Mouse (Mus musculus): ENCODE measurements around the gene Isx. TPM values are rescaled to one million over a fixed set of nuclear protein-coding genes. Genes with fewer than 3 reads are reported as not detected.
A peak's percentile ranks its signal among the peaks of the same experiment; 100 is the strongest.

The Isx gene
- under 1 TPM in 1 of 2 experiments, not detected in 1; 0.14 TPM for total RNA-seq (2021)

DNA sequence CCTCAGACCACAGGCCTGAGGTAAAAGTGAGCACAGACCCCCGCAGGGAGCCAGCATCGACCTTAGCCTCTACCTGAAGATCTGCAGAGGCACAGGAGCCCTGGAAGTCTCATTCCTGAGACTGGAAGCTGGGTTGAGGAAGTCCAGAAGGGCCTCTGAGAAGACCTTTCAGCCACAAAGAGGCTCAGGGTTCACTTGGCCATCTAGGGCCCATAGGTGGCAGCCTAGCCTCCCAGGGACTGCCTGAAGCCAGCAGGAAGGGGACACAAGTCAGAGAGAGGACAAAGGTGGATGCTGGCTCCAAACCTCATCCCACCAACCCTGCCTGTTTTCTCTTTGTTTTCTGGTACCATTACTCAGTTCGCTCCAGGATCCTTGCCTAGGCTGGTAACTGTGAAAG, at the start of gene Isx:
Gene Isx (plus strand): TSS at position 234 of the 400 bp plus-strand sequence.
- DNase-seq (ENCODE audit: low spot score): no peak
- intact Hi-C loops (cut with DNase I): no loop called here

DNA sequence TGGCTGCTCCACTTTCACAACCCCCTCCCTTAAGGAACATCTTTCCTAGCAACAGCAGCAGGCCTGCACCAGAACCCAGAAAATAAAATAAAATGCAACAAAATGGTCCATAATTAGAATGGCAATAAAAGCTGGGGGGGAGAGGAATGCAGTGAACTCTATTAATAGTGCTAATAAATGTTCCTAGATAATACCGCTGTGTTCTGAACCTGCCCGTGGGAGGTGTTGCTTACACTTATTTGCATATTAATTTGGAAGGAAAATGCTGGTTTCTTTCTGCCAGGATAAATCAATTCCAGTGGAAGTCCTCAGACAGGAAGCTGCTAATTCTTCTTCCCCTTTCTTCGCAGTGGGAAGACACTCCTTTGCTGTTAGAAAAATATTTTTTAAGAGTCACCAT, 45.3 kb upstream of the Isx start:
- DNase-seq (ENCODE audit: low spot score): no peak
- intact Hi-C loops (cut with DNase I): no loop called here

DNA sequence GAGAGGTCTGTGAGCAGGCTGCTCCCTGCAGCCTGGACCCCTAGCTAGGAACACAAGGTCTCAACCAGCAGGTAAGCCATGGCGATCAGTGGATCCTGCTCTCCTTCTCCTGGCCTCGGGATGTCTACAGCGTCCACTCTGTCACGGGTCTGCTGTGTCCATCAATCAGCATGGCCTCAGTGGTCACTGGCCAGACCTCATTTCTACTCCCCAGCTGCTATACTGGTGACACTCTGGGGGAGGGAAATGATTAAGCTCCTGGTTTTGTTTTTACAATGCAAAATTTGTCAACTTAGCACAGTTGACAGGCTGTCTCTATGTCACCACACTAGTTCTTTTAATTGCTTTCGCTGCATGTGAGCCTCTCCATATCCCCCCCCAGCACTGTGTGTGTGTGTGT, 41.7 kb upstream of the Isx start:
- no peak for DNase-seq (ENCODE audit: low spot score)
- intact Hi-C loops (cut with DNase I): no loop called here

DNA sequence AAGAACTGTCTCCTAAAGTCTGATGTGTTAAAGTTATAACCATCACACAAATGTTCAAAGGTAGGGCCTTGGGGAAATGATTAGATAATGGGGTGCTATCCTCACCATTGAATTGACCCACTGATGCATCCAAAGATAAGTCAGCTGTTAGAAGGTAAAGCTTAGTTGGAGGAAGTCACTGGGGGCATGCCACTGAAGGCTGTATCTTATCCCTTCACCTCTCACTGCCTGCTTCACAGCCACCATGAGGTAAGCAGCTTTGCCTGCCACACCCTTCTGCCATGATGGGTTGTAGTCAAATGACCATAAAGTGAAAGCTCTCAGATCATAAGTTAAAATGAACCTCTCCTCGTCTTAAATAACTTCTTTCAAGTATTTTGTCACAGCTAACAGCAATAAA, 38.7 kb upstream of the Isx start:
- intact Hi-C loops (cut with DNase I): no loop called here
- no peak for DNase-seq (ENCODE audit: low spot score)

DNA sequence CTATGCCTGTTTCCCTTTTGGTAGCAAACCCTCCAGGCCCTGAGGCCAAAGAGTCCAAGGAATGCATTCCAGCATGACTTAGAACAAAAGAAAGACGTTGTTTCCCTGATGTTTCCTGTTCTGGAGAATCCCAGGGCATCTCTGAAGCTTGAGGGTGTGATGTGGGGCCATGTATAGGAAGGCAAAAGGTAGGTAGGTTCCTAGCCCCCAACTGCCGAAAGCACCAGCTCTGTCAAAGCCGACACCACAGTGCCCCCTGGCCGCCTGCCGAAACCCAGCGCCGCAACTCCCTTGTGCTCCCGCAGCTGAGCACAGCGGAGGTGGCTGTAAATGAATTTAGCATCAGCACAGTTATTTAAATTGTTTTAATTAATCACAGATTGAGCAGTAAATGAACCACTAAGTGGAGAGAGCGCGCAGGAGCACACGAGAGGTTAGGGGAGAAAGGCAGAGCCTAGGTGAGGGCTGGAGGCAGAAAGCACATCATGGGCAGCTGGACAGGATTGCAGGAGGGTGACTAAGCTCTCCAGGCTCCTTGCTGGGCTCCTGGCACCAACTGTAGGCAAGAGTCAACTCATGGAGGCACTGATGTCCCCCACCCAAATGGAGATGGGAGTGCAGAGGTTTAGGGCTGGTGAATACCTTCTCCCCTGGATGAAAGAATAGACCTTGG, 25.5 kb upstream of the Isx start:
- no peak for DNase-seq (ENCODE audit: low spot score)
- intact Hi-C loops (cut with DNase I): no loop called here

DNA sequence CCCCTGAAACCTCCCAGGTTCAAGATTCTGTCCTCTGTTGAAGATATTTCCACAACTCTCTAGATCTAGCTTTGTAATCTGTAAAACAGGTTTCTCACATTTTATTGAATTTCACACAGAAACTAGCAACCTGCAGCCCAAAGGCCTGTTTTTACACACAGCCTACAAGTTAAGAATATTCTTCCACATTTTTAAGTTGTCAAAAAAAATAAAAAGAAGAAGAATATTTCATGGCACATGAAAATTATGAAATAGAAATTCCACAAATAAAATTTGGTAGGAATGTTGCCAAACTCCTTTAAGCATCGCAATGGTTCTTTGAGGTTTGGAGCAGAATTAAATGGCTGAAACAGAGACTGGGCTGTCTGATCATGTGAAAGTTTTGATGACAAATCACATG, 24.3 kb upstream of the Isx start:
- intact Hi-C loops (cut with DNase I): no loop called here
- DNase-seq (ENCODE audit: low spot score): no peak

DNA sequence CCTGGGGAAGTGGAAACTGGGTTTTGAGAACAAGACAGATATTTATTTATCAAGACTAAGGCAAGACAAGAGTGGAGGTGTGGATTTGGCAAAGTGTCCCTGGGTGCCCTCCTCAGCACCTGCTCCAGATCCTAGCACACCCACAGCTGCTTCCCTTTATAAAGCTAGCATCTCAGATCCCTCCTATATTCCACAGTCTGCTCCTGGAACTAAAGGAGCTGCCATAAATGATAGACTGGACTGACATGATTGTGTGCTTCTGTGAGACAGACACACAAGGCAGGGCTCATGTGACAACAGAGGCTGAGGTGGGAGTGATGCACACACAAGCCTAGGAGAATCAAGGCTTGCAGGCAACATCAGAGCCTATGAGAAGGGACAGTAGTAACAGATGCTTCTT, 22.0 kb upstream of the Isx start:
- intact Hi-C loops (cut with DNase I): no loop called here
- no peak for DNase-seq (ENCODE audit: low spot score)

DNA sequence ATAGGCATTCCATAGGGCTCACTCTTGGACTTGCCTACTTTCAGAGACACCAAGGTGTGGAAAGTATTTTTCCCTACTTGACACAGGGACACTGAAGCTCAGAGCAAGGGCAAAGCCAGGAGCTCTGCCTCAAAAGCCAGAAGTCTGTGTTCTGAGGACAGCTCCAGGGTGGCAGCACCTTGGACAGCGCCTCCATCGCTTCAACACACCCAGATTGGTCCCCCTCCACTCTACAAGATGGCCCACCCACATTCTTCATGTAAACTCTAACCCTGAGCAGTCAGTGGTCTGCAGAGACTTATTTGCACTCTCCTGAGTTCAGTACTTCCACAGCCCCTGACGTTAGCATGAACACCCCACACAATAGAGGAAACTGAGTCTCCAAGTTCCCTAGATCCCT, 21.1 kb upstream of the Isx start:
- intact Hi-C loops (cut with DNase I): no loop called here
- no peak for DNase-seq (ENCODE audit: low spot score)

DNA sequence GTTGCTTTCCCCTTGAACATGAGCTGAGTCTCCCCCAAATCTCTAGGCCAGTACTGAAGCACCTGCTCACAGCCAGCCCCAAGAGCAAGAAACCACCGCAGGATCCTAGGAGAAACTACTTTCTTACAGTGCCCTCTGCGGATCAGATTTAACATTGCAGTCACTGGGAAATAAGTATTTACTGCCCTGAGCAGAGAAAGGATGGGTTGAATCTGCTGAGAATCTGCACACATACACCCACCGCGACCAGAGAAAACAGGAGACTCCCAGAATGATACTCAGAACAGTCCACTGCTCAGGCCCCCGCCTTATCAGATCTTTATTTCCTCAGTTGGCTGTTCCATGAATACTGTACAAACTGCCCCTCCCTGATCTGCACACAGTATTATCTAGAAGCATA, 19.5 kb upstream of the Isx start:
- DNase-seq (ENCODE audit: low spot score): no peak
- intact Hi-C loops (cut with DNase I): no loop called here

DNA sequence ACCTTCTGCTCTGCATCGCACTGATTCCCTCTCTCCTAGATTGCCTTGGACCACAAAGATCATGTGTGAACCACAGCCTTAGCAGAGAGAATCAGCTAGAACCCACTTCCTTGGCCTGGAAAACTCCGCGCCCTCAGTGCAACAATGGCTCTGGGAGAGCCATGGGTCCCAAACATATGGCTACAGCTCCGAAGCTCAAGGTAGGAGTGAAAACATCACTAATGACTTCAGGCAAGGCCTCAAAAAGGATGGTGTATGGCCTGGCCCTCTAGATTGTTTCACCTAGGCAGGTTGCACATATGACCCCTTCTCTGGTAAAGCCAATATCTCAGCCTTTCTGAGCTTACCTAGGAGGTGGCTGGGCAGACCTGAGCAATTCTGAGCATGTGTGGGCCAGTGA, 18.2 kb upstream of the Isx start:
- intact Hi-C loops (cut with DNase I): no loop called here
- DNase-seq (ENCODE audit: low spot score): no peak

DNA sequence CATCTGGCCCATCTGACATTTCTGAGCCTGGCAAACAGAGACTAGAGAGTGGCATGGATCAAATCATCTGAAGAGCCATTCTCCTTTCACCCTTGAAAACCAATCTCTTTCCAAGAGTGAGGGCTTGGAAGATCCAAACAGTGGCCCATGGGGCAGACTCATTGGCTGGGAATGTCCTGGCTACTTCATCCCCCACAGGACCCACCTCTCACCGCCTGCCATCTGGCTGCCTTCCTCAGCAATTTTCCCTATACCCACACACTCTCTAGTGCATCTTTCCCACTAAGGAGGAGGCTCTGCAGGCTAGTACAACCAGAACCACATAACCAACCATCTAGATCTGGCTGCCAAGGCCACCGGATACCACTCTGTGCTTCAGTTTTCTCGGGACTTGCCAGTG, 17.6 kb upstream of the Isx start:
- intact Hi-C loops (cut with DNase I): no loop called here
- no peak for DNase-seq (ENCODE audit: low spot score)

DNA sequence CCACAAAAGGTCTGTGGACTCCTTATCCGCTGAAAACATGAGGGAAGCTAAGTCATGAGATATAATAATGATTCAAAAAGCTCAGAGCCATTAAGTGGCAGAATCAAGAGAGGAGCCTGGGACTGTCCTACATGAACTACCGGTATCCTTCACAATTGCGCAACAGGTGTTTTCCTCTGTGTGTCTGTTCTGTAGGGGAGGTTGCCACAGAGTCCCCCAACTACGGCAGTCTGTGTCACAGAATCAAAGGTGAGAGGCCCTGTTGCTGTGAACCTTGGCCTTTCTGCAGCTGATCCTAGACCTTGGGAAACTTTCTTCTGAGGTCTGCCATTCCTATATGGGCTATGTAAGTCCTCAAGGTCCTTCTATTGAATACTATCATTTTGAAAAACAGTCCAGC, 13.7 kb upstream of the Isx start:
- DNase-seq (ENCODE audit: low spot score): no peak
- intact Hi-C loops (cut with DNase I): no loop called here

DNA sequence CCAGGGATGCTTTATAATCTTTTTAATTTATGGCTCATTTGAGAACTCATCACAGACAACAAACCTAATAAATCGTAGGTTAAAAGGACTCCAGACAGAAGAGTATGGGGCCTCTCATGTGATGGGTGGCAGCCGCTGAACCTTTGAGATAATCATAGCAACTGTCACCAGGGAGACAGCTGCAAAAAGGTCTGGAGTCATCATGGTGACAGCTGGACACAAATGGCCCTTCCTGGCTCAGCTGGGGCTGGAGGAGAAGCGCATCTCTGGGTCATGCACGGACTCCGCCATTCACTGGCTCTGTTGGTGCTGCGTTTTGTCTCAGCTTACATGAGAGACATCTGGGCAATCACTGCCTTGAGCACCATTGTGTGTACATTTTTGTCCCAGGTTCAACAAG, 12.5 kb upstream of the Isx start:
- intact Hi-C loops (cut with DNase I): no loop called here
- no peak for DNase-seq (ENCODE audit: low spot score)

DNA sequence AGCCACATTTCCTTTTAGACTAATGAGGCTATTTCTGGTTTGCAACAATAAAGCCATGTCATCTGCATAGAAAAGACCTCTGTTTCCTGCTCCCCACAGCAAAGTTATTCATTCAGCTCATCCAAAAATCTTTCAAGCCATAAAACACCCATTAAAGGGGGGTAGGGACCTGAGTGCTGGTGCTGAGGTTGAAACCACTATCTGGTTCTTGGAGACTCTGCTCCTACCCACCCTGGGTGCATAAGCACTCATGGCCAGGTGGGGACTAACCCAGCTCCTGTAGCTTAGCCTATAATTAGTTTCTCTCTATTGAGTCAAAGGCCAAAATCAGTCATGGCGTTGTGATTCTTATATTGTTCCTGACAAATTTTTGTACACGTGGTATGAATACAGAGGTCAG, 10.4 kb upstream of the Isx start:
- no peak for DNase-seq (ENCODE audit: low spot score)
- intact Hi-C loops (cut with DNase I): no loop called here

DNA sequence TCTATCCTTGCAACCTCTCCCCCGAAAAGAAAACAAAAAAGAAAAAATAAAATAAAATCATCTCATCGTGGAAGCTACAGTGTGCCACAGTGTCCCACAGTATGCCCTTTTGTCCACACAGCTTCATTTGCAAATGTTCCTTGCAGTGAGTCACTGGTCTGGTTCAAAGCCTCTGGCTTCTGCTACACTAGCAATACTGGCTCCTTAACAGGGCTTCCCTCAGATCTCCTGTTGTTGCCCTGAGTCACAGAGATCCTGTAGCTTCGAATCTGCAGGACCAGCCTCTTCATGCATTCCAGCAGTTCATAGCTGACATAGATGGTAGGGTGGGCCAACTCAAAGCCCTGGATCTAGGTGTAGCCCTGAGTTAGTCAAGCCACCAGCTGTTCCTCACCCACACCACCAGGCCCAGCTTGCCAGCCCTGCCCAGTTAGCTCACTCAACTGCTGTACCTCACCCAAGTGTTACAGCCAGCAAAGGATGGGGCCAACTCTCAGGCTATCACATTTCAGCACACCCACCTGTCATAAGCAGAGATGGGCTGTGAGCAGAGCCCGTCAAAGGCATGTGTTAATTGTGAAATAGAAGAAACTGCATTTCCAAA, 2.5 kb upstream of the Isx start:
- DNase-seq (ENCODE audit: low spot score): peak; percentile 6
- intact Hi-C loops (cut with DNase I): no loop called here

DNA sequence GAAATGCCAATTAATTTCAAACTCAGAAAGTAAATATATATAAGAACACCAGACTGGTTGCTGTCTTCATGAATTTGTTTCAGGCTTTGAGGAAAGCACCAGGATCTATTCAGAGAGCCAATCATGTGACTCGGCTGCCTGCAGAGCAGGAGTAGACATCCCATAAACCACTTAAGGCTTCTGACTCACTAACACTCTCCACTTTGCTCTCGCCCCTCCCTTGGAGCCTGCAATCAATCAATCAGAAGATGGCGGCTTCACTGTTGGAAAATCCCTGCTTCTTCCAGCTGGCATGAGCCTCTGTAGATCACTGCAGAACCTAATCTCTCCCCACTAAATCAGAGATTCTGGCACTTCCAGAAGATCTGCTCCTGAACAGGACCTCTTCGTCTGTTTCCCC, 1.3 kb upstream of the Isx start:
- DNase-seq (ENCODE audit: low spot score): no peak
- intact Hi-C loops (cut with DNase I): no loop called here

DNA sequence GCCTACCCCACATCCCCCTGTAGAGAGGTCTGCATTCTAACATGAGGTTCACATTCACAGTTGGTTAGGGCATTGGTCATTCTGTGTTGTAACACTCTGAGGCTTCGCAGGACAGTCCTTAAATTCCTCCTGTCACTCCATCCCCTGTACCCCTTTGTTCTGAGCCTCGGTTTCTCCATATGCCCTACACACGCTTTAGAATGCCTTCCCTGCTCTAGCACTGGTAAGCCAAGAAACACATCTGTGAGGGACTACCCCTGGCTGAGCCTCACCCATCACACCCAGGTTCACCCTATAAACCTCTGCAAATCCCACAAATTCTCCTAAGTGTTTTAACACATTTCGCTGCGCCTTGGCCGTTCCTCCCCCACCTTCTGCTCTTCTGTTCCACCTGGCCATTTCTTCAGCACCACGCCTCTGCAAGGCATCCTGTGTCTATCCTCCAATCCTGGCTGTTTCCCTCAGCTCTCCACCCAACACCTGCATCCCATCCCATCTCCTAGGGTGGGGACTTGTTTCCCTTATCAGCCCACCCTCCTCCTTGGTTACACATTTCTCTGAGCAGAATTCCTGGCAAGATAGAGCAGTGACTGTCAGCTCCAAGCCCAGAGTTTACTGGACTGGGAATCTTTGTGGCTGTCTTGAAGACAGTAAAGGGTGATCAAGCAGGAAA, 686 bp upstream of the Isx start:
- intact Hi-C loops (cut with DNase I): no loop called here
- no peak for DNase-seq (ENCODE audit: low spot score)

DNA sequence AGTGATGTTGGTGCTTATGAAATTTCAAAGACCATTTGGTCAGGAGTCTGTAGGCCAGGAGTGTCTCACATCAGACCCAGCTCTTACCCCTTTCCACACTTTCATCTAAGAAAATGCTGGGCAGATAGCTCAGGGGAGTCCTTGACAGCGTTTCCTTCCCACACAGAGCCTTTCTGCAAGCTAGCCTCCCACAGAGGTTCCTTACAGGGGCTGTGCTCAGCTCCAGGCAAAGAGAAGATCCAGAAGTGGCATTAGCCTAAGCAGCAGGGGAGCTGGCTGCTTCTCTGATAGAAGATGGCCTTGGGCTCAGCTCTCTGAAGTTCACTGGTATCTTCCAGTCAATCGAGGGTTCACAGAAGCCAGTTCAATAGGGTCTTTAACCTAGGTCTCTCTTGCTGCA, 1.6 kb downstream of the Isx start:
- no peak for DNase-seq (ENCODE audit: low spot score)
- intact Hi-C loops (cut with DNase I): no loop called here

DNA sequence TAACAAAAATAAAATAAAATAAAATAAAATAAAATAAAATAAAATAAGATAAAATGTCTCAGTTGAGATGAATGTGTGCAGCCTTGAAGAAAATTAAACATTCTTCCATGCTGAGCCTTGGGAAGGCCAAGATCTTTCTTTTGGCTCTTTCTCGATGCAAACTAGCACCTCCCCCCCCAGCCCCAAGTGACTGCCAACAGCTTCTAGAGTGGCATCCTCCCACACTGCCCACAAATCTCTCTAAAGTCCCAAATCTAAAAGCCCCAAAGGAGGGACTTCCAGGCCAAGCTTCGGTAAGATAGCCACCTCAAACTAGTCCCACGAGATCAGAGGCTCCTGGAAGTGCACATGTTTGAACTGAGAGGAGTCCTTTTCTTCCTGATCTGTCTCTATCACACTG, 5.7 kb downstream of the Isx start:
- intact Hi-C loops (cut with DNase I): no loop called here
- no peak for DNase-seq (ENCODE audit: low spot score)

DNA sequence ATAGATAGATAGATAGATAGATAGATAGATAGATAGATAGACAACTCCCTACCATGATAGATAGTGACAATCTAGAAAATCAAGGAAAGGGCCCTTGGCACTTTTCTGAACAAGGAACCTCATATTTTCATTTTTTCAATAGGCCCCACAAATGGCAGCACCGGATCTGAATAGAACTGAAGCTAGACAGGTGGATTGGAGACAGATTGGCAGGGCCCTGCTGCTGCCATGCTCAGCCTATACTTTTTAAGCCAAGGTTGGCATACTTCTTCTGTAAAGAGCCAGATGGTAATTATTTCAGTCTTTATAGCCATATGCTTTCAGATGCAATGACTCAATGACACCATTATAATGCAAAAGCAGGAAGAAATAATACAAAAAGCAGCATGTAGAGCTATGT, 15.8 kb downstream of the Isx start:
- no peak for DNase-seq (ENCODE audit: low spot score)
- intact Hi-C loops (cut with DNase I): no loop called here

DNA sequence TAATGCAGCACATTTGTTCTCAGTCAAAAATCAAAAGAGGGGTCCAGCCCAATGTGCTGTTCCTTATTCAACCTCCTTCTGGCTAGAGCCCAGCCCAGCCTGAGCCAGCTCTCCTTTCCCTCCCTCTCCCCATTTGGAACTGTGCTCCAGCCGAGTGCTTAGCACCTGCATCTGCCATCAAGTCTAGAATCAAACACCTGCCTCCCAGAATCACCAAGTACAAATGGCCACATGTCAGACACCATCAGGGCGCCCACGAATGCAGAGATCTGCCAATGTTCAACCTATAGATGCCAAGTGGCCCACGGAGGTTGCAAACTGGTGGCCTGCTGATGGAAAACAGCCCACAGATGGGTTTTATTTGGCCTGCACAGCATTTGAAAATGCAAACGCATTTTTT, 18.1 kb downstream of the Isx start:
- intact Hi-C loops (cut with DNase I): no loop called here
- no peak for DNase-seq (ENCODE audit: low spot score)

DNA sequence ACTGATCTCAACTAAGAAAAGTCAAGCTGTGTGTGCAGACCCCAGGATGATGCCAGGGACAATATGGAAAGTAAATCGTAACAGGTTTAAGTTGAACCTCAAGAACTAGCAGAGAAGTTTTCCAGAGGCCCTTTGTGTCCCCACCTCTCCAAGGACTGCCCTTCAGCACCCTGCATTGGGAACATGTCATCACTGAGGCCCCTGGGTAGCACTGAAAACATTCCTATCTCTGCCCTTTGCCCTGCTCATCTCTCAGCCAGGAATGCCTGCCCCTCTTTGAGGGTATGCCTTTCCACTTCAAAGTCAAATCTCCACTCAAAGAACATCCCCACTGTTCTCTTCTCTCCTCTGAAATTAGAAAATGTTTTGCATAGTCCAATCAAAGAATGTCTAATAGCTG, 23.3 kb downstream of the Isx start:
- intact Hi-C loops (cut with DNase I): no loop called here
- DNase-seq (ENCODE audit: low spot score): no peak
